Mouse (Mus musculus) cerebellum, adult 9-11 months (tissue): ENCODE data around the gene Gadd45a.

Source experiments
- DNase-seq: peaks from one replicate; pipeline ENCODE4 v3.0.0; 2022

Gene Gadd45a

GRCm38 (mm10) chr6:67036837-67037628 lies at the start of gene Gadd45a:
TSS of gene Gadd45a (minus strand) at chr6:67037457.
- DNase-seq = peak; percentile 99

DNA sequence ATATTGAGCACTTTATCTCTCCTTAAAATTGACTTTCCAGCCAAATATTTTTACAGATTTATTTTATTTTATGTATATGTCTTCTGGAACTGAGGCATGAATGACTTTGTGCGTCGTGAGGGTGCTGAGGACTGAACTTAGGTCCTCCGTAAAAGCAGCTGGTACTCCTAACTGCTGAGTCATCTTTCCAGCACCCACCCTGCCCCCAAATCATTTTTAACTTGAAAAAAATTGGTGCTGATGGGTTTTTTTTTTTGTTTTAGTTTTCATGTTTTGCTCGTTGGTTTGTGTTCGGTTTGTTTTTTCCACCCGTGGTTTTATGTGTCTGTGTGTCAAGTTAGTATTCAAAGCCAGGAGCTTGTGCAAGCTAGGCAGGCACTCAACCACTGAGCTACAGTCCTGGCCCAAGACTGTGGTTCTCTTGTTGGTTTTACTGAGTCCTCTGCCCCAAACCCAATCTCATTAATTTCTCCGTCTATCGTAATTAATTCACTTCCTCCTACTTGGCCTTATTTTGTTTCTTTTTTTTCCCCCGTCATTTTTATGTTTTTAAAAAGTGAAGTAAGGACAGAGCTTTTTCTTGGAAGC lies 48.7 kb upstream of the Gadd45a start:
- DNase-seq = no peak

GRCm38 (mm10) chr6:67084465-67084864 lies 47.2 kb upstream of the Gadd45a start:
- DNase-seq = no peak

GRCm38 (mm10) chr6:67081141-67081540 lies 43.9 kb upstream of the Gadd45a start:
- no peak for DNase-seq

DNA sequence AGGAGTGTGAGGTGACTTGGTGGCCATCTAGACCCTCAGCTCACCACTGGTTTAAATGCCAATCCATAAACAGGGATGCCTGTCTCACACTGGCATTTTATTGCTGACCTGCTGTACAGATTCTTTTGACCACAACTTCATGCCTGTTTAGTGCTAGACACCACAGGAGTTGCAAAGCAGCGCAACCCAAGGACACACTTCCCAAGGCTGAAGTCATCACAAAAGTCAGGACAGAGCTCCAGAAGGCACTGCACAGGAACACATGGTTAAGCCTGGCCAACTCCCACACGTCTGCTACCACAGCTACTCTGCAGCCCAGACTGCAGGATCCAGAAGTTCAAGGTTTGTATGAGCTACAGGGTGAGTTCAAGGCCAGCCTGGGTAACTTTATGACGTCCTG lies 40.8 kb upstream of the Gadd45a start:
- DNase-seq = no peak

GRCm38 (mm10) chr6:67077477-67077876 lies 40.2 kb upstream of the Gadd45a start:
- no peak for DNase-seq

DNA sequence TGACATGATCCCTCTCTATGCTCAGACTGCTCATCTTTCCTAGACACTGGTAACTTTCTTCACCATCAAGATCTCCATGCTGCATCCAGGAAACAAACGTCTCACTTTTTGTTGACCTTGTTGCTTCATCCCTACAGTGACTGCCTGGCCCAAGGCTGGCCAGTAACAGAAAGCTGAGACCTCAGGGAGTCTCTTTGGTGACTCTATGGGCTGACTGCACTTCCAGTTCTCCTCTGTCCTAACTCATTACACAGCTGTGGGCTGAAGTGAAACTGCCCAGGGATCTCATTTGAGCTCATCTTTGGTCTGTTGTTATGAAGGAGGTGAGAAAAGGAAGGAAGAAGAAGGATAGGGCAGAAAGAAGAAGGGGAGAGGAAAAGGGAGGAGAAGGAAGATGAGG lies 39.1 kb upstream of the Gadd45a start:
- no peak for DNase-seq

- DNase-seq = no peak
Measured at GRCm38 (mm10) chr6:67074868-67075267, 37.6 kb upstream of the Gadd45a start.

DNA sequence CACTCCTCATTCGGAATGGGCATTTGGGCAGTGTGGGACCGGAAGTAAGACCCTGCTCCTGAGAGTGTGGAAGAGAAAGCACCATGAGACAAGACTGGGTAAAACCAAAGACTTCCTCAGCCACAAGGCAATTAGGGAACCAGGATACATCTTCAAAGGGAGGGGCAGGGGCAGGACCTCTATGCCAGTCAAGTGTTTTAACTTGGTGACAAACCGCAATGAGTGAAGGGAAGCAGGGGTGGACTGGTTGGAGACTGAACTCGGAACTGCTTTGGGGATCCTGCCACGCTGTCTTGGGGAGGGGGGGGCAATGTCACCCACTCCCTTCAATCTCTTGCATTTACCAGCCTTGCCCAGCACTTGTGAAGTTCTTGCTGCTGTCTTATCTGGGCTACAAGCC lies 36.7 kb upstream of the Gadd45a start:
- DNase-seq = no peak

GRCm38 (mm10) chr6:67073446-67073845 lies 36.2 kb upstream of the Gadd45a start:
- no peak for DNase-seq

GRCm38 (mm10) chr6:67071615-67072014 lies 34.4 kb upstream of the Gadd45a start:
- DNase-seq = no peak

GRCm38 (mm10) chr6:67069800-67070315 lies 32.6 kb upstream of the Gadd45a start:
- no peak for DNase-seq

DNA sequence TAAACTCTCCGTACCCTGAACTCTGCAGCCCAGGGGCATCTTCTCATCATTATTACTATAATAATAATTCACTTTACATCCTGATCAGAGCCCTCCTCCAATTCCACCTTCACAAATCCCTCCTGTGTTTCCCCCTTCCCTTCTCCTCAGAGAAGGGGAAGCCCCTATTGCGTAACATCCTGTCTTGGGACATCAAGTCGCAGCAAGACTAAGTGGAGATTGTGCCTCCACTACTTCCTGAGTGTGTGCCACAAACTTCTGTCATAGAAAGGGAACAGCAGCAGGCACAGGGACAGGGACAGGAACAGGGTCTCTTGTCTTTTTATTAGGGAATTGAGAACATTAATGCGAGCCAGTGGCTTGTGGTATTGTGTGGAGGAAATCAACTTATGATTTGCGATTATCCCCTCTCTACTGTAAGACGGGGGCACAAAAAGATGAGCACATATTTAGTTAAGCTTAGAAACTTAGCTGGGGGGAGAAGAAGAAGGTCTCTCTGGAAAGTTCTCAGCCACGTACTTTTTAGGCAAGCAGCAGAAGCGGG lies 32.0 kb upstream of the Gadd45a start:
- DNase-seq = no peak

DNA sequence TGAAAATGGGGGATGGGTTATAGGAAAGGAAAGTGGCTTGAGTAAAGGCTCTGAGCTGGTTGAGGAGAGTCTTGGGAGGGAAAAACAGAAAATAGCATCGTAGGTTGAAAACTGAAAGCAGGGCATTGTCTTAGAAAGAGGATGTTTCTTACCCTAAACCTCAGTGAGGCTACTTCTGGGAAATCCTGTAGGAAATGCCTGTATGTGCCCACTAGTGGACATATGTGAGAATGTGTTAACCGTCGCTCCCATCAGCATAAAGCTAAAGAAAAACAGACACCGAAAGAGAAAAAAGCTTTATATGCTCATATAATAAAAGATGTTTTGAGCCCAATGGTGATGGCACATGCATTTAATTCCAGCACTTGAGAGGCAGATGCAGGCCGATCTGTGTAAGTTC lies 22.8 kb upstream of the Gadd45a start:
- no peak for DNase-seq

GRCm38 (mm10) chr6:67057991-67058696 lies 20.9 kb upstream of the Gadd45a start:
- DNase-seq = no peak

DNA sequence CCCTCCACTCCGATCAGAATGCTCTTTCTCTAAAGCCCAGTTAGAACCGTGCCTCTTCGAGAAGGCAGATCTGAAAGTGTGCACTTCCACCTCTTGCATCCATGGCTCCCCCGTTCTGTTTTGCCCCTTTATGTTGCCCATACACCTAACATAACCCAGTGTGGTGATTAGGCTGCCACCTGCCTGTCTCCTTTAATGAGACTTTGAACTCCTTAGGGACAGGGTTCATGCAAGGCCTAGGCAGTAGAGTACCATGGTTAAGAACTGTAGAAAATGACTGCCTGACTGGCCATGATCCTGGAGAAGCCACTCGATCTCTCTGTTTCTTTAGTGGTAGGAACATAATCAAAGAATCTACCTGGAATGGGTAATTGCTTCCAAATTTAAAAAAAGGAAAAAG lies 20.3 kb upstream of the Gadd45a start:
- DNase-seq = no peak

GRCm38 (mm10) chr6:67056889-67057564 lies 19.8 kb upstream of the Gadd45a start:
- DNase-seq = no peak

- DNase-seq = no peak
Measured at GRCm38 (mm10) chr6:67056108-67056888, 19.0 kb upstream of the Gadd45a start.

DNA sequence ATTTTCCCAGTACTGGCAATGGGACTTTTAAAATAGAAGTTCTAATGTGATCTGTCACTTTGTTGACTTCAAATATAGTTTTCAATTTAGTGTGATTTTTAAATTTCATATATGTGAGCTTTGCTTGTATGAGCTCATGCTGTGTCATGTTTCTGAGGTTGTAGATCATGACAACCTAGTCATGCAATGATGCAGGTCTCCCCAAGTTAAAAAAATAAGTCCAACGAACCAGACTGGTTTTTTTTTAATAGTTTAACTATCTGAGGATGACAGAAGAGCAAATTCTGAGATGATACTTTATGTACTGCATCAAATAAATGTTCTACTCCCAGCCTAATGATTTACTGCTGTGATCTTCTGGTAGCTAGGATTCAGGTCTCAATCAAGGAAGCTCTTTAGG lies 12.8 kb upstream of the Gadd45a start:
- no peak for DNase-seq

DNA sequence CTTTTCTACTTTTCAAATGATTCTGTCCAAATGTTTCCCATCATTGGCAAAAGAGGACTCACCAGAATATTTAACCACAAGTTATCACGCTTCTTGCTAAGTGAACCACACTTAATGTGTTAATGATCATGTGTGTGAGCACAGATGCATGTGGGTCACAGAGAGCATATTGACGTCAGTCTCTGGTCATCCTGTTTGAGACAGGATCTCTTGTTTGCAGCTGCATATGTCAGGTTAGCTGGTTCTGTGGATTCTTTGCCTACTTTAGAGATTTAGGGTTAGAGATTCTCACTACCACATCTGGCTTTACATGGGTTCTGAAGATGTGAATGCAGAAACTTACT lies 12.4 kb upstream of the Gadd45a start:
- DNase-seq = no peak

GRCm38 (mm10) chr6:67048880-67049694 lies 11.8 kb upstream of the Gadd45a start:
- DNase-seq = no peak
